Mouse (Mus musculus) erythroblast, adult 5-6 weeks (primary cell): ENCODE results near the gene Setdb2. TPM values are rescaled to one million over a fixed set of nuclear protein-coding genes. Genes with fewer than 3 reads are reported as not detected.
"Not testable (repeated sequence)": the region's sequence is repeated elsewhere in the genome, so short reads cannot be mapped to it uniquely, and the experiment has no call there.

Experiments used
- ATAC-seq: replicated peaks from 2 replicates; pipeline ENCODE4 v1.8.0; 2016; ENCODE audit warnings: moderate number of reproducible peaks, mild to moderate bottlenecking, moderate TSS enrichment, inconsistent platforms; ENCODE audit not compliant: poor library complexity, low FRiP score, severe bottlenecking
- total RNA-seq, 2 experiments: library from RNA; stranded (forward) in 1 of 2; stranded (reverse) in 1 of 2; fragments of 150-400 nt in 1 of 2; fragments of 200-764, 138-1000 nt in 1 of 2; gene quantifications; 2 replicates each; pipeline versions ENCODE4 v1.2.3 to v1.2.4; 2015 to 2017; ENCODE audit warnings: low replicate concordance in 2 of 2

The Setdb2 gene
- total RNA-seq, 2 experiments from 2014 or later = 13.6 to 16.9 TPM

DNA sequence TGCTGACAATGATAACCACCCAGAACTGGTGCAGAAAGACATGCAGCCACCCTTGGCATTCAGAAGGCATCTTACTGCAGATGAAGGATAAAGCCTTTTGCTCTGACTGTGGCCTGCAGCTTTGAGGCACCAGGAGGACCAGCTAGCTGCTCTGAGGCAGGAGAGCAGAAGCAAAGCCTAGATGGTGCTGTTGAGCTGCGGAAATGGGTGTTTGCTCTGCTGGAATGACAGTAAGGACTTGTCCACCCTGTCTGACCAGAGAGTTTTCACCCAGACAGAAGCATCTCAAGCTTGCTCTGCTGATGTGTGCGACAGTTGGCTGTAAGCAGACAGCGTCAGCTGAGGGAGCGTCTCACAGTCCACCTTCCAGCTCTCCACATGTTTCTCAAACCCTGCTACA lies 50.5 kb downstream of the Setdb2 start:
- ATAC-seq = not testable (repeated sequence)

DNA sequence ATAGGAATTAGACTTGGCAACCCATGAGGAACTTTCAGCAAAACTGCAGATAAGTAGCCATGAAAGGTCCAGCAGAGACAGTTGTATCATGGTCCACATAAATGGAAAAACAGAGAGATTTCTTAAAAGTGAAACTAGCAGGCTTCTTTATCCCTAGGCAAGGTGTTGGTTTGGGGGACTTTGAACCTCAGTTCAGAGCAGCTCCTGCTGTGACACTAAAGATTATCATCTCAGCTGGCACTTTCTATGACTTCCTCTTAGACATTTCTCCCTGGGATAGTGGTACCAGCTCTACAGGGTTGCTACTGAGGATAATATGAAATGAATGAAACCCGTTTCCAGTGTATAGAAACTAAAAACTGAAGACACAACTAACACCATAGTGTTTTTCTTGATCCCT lies 51.2 kb downstream of the Setdb2 start:
- no peak for ATAC-seq

DNA sequence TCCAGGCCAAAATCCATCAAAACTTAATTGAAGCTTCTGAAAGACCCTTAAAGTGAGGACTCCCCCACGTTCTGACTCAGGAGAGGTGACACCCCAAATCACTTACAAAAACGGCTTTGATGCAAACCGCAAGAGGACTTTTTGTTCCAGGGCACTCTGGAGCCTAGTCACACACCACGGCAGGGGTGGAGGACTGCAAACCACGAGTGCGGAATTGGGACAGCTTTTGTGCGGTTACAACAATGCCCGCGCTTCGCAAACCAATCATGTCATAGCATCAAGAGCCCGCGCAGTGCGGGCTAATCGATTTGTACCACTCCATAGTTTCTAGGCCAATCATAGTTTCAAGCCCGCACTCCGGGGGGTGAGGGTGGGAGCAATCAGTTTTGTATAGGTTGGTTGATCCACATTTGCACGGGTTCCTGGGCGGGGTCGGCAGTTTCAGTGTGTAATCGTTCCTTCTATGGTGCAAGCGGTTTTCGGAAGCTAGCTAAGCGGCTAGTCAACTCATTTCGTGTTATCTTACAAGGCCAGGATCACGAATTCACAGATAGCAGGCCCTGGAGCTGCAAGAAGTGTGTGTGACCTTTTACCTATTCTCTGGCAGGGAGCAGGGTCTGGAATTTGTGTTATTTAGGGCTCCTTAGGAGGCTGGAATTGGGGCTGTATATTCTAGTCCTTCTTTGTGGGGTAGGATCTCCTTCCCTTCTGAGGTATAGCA lies 70.2 kb downstream of the Setdb2 start:
- no peak for ATAC-seq

DNA sequence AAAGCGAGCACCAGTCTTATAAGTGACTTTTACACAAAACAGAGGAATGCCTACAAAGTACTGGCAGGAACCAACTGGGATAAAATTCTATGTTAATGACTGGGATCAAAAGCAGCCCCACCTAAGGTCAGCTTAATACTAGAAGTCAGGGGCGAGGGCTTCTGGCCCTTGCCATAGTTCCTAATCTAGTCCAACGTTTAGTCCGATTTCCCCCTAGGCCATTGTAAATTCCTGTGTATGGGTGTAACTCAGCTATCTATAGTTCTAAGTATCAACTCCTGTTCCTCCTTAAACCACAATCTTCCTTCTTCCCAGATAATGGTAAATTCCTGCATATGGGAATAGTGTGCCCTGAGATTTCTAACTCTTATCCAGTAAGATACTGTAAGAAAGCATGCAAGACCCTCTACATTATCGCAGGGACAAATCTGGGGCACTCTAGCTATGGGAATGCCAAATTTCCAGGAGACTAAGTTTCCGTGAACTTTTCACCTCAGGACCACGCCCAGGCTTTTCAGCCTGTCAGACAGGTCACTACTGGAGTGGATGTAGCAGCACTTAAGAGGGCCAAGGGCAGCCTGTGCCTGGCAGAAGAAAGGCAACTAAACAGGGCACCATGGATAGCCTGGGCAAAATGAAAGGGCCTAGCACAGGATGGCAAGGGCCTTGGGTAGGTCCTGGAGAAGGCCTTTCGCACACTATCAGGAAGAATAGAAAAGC lies 74.1 kb downstream of the Setdb2 start:
- no peak for ATAC-seq

DNA sequence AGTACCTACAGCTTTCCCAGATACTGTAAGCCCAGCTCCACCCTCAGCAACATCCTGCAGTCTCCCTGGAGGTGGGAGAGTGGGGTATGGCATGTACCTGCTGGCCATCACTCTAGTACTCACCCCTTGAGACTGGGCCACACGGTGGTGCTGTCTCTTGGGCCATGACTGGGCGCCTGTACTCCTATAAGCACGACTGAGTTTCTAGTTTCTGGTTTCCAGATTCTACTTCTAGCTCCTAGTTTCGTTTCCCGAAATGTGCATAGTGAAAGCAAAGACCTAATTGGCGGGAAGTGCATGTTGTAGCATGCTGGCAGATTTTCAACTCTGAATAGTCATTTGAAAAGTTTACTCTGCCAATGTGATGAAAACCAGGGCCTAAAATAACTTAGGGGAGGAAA lies 75.4 kb downstream of the Setdb2 start, which contains the start of gene Phf11d:
Phf11d (minus strand) TSS at position 227 of the 401 bp plus-strand sequence.
- ATAC-seq = no peak

Other genes starting within 250 kb of the Setdb2 start
- 1.9 and 7.9 TPM in 2 replicates for gene Rcbtb1, start 239.7 kb downstream of the Setdb2 start, total RNA-seq (2015; ENCODE audit: low replicate concordance)
- 7.8 and 9.3 TPM in 2 replicates for gene Rcbtb1, start 239.7 kb downstream of the Setdb2 start, total RNA-seq (2017; ENCODE audit: low replicate concordance)
- not detected in 2 replicates for gene Gm6904, start 180.7 kb downstream of the Setdb2 start, total RNA-seq (2015; ENCODE audit: low replicate concordance)
- gene Gm6904, start 180.7 kb downstream of the Setdb2 start, total RNA-seq (2017; ENCODE audit: low replicate concordance) = 0.51 TPM in 1 of 2 replicates, not detected in the other
- 0.38 TPM in 1 of 2 replicates, not detected in the other for gene Phf11a, start 143.4 kb downstream of the Setdb2 start, total RNA-seq (2015; ENCODE audit: low replicate concordance)
- 1.4 TPM in 1 of 2 replicates, not detected in the other for gene Phf11a, start 143.4 kb downstream of the Setdb2 start, total RNA-seq (2017; ENCODE audit: low replicate concordance)
- 0.96 and 1.7 TPM in 2 replicates for gene Phf11b, start 99.5 kb downstream of the Setdb2 start, total RNA-seq (2015; ENCODE audit: low replicate concordance)
- gene Phf11b, start 99.5 kb downstream of the Setdb2 start, total RNA-seq (2017; ENCODE audit: low replicate concordance) = 2.3 and 3.9 TPM in 2 replicates
- gene Phf11d, start 75.4 kb downstream of the Setdb2 start, total RNA-seq (2015; ENCODE audit: low replicate concordance) = 0.84 and 4.2 TPM in 2 replicates
- 0.42 and 0.85 TPM in 2 replicates for gene Phf11d, start 75.4 kb downstream of the Setdb2 start, total RNA-seq (2017; ENCODE audit: low replicate concordance)
- 0.96 and 1.3 TPM in 2 replicates for gene Phf11c, start 45.5 kb downstream of the Setdb2 start, total RNA-seq (2015; ENCODE audit: low replicate concordance)
- 1.4 and 2.2 TPM in 2 replicates for gene Phf11c, start 45.5 kb downstream of the Setdb2 start, total RNA-seq (2017; ENCODE audit: low replicate concordance)
- gene Cab39l, start 88 bp upstream of the Setdb2 start, total RNA-seq (2015; ENCODE audit: low replicate concordance) = 9.6 and 12.1 TPM in 2 replicates
- gene Cab39l, start 88 bp upstream of the Setdb2 start, total RNA-seq (2017; ENCODE audit: low replicate concordance) = 10.8 and 12.4 TPM in 2 replicates
- gene Cdadc1, start 157.1 kb upstream of the Setdb2 start, total RNA-seq (2015; ENCODE audit: low replicate concordance) = 15.0 and 25.3 TPM in 2 replicates
- gene Cdadc1, start 157.1 kb upstream of the Setdb2 start, total RNA-seq (2017; ENCODE audit: low replicate concordance) = 11.1 and 23.3 TPM in 2 replicates
- 1.2 TPM in 1 of 2 replicates, not detected in the other for gene Shisa2, start 184.4 kb upstream of the Setdb2 start, total RNA-seq (2015; ENCODE audit: low replicate concordance)
- gene Shisa2, start 184.4 kb upstream of the Setdb2 start, total RNA-seq (2017; ENCODE audit: low replicate concordance) = not detected in 2 replicates